Mouse (Mus musculus): ENCODE measurements around the gene Drd4.

DNA sequence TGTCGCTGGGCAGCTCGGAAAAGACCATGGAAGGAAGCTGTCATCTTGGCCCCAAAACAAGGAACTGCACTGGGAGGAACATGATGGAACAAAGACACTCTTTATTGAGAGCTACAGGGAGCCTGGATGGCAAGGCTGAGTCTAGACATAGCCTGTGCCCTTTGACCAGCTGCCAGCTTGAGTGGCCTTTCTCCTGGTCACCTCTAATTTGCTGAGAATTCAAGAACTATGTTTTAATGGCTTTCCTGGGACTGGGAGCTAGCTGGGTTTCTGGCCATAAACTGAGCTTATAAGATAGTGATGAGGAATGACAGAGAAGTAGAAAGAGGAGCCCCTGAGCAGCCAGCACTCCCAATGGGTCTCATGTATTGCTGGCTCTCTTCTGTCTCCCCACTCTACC lies 51.4 kb downstream of the Drd4 start:
- TF ChIP-seq CTCF (conservative IDR thresholded peaks at IDR 0.05; ENCODE audit: insufficient read depth, insufficient read length, low read depth, low read length) (no peak), POLR2A (IDR thresholded peaks at IDR 0.05; ENCODE audit: low read depth, low read length) (no peak)

Measured in kidney, adult 2 months (tissue).